Mouse (Mus musculus) midbrain, embryonic 13.5 days (tissue): ENCODE measurements around the gene Tha1. TPM values are rescaled to one million over a fixed set of nuclear protein-coding genes. Genes with fewer than 3 reads are reported as not detected.

Experiments used
- ATAC-seq: fragments of 200-750 bp; cut with Nextera tagmentation; 2 replicates; pipeline ENCODE4 v1.8.0; 2017; ENCODE audit warnings: mild to moderate bottlenecking, moderate TSS enrichment, moderate library complexity
- H3K27ac ChIP-seq: fragments of 300-500 bp; sonication (generic); 2 replicates; pipeline ENCODE4 v1.5.1; 2015; ENCODE audit warnings: inconsistent platforms, mild to moderate bottlenecking, moderate library complexity
- H3K27me3 ChIP-seq: fragments of 300-500 bp; sonication (generic); 2 replicates; pipeline ENCODE4 v1.6.1; 2015; ENCODE audit warnings: mild to moderate bottlenecking, inconsistent platforms
- H3K36me3 ChIP-seq: fragments of 300-500 bp; sonication (generic); 2 replicates; pipeline ENCODE4 v1.6.1; 2015; ENCODE audit warnings: mild to moderate bottlenecking, inconsistent platforms
- H3K4me1 ChIP-seq: fragments of 300-500 bp; sonication (generic); replicated peaks from 2 replicates; pipeline ENCODE4 v1.6.1; 2015; ENCODE audit warnings: inconsistent platforms
- H3K4me2 ChIP-seq: fragments of 300-500 bp; sonication (generic); replicated peaks from 2 replicates; pipeline ENCODE4 v1.6.1; 2015; ENCODE audit warnings: moderate library complexity, mild to moderate bottlenecking, inconsistent platforms
- H3K4me3 ChIP-seq: fragments of 300-500 bp; sonication (generic); replicated peaks from 2 replicates; pipeline ENCODE4 v1.5.1; 2015; ENCODE audit warnings: mild to moderate bottlenecking, inconsistent platforms
- H3K9ac ChIP-seq: fragments of 300-500 bp; sonication (generic); replicated peaks from 2 replicates; pipeline ENCODE4 v1.6.1; 2015; ENCODE audit warnings: mild to moderate bottlenecking, inconsistent platforms
- H3K9me3 ChIP-seq: fragments of 300-500 bp; sonication (generic); 2 replicates; pipeline ENCODE4 v1.6.1; 2016; ENCODE audit warnings: mild to moderate bottlenecking, inconsistent platforms
- WGBS: fragments of 180-500 bp; shearing (Covaris S2); methylation state at CpG from one replicate; pipeline ENCODE4 v1.1.7; 2015; 5-methylcytosine and 5-hydroxymethylcytosine counted together
- polyA plus RNA-seq: library from polyadenylated mRNA; unstranded; fragments of >200 nt; fragmentation: Nextera tagmentation; extraction: Ambion mirVana; gene quantifications from 2 replicates; pipeline ENCODE4 v1.2.1, GENCODE M21; 2015

The Tha1 gene
- 2.6 and 3.0 TPM in 2 replicates for polyA plus RNA-seq

DNA sequence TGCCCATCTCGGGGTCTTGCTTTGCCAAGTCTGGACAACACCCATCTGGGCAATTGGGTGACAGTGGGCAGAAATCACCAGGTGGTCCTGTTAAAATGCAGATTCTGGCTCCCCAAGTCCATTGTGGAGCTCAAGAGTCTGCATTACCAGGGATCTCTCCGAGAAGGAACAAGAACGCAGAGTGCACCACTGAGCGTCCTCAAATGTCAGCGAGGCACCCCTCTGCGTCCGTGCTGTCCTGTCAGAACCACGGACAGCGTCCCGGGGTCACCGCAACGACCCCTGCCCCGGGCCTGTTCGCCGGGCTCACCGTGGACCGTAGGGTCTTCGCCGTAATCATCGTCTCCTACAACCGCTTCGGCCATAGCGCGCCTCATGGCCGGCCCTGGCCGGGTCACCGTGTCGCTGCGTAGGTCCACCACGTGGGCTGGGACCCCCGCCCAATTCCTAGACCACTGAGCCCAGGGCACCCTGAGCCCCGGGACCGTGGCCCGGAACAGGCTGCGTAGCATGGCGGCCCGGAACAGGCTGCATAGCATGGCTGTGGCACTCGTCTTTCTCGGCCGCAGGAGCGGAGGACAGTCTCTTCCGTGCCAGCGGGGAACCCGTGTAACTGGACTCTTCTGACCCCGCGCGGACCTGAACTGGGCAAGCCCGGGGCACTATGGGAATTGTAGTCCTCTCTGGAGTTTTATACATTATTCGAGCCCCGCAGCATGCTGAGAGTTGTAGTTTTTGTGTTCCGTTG, at the start of gene Tha1:
Tha1 (minus strand) TSS at position 621 of the 748 bp plus-strand sequence.
- peak within 1 kb of the TSS; percentile 91 for H3K4me2 ChIP-seq
- no peak within 1 kb of the TSS for H3K27ac ChIP-seq
- no peaks in the 10 kb centered on the region for H3K36me3 ChIP-seq
- H3K4me1 ChIP-seq: peaks cover 30% of the 10 kb centered on the region
- peaks cover 10% of the 10 kb centered on the region; the same call in 1 of the 2 replicates for H3K27me3 ChIP-seq
- H3K4me3 ChIP-seq: peak within 1 kb of the TSS; percentile 72
- no peaks in the 10 kb centered on the region for H3K9me3 ChIP-seq
- H3K9ac ChIP-seq: peak within 1 kb of the TSS; percentile 82
- WGBS: 2% methylated on average over 51 of the region's 51 CpGs
- peak; percentile 79 for ATAC-seq

DNA sequence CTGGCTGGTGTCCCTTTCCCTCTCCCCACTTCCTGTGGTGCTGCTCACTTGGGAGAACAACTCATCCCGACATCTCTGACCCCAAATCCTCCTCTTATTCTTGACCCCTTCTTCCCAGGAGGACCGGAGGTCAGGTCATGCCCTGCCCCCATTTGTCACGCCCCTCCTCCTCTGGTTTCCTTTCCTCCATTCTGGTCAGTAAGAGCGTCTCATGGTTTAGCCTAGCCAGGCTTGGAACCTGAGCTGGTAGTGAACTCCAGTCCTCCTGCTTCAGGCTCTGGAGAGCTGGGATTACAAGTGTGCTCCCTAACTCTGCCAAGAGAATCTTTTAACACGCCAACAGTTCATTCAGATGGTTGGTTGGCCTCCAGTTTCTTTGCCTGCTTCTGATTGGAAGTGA, 45.9 kb upstream of the Tha1 start:
- no peaks in the 10 kb centered on the region for H3K36me3 ChIP-seq
- no peaks in the 10 kb centered on the region; the same call in 1 of the 2 replicates for H3K27me3 ChIP-seq
- H3K9ac ChIP-seq: no peak overlapping the region
- WGBS: 13% methylated on average over 5 of the region's 5 CpGs
- peaks cover 7% of the 10 kb centered on the region for H3K9me3 ChIP-seq
- H3K4me2 ChIP-seq: no peak overlapping the region
- H3K4me3 ChIP-seq: no peak overlapping the region
- no peak overlapping the region for H3K27ac ChIP-seq
- H3K4me1 ChIP-seq: 0 out of 2 replicates have a peak, but pooled peaks cover 4% of the 10 kb centered on the region
- ATAC-seq: no peak

- no peaks in the 10 kb centered on the region for H3K36me3 ChIP-seq
- no peak overlapping the region for H3K4me2 ChIP-seq
- H3K4me3 ChIP-seq: no peak overlapping the region
- ATAC-seq: no peak
- H3K27ac ChIP-seq: no peak overlapping the region
- no peaks in the 10 kb centered on the region; the same call in 1 of the 2 replicates for H3K27me3 ChIP-seq
- H3K9ac ChIP-seq: no peak overlapping the region
- peaks cover 7% of the 10 kb centered on the region for H3K9me3 ChIP-seq
- 0 out of 2 replicates have a peak, but pooled peaks cover 4% of the 10 kb centered on the region for H3K4me1 ChIP-seq
- 67% methylated on average over 11 of the region's 11 CpGs for WGBS
Observed at GRCm38 (mm10) chr11:117918541-117918940, 45.3 kb upstream of the Tha1 start.

DNA sequence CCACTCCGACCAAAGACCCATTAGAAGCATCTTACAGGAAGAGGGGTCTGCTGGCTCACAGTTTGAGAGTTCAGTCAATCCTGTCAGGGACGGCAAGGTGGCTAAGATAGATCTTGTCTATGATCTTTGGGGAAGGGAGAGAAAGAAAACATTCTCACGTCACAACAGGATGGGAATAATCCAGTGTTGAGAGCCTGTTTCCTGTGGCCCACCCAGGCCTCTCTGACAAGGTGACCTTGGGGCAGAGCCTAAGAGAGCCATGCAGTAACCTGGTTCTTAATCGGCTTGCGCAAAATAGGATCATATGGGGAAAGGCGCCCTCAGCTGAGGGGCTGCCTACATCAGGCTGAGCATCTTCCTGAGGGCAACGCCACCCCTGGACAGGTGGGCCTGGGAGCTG, 42.6 kb upstream of the Tha1 start:
- H3K36me3 ChIP-seq: no peaks in the 10 kb centered on the region
- H3K27me3 ChIP-seq: no peaks in the 10 kb centered on the region; the same call in 1 of the 2 replicates
- H3K4me3 ChIP-seq: no peak overlapping the region
- H3K4me1 ChIP-seq: peaks cover 10% of the 10 kb centered on the region
- WGBS: 96% methylated on average over 7 of the region's 7 CpGs
- H3K4me2 ChIP-seq: no peak overlapping the region
- H3K9ac ChIP-seq: no peak overlapping the region
- H3K27ac ChIP-seq: no peak overlapping the region
- peaks cover 7% of the 10 kb centered on the region for H3K9me3 ChIP-seq
- no peak for ATAC-seq

DNA sequence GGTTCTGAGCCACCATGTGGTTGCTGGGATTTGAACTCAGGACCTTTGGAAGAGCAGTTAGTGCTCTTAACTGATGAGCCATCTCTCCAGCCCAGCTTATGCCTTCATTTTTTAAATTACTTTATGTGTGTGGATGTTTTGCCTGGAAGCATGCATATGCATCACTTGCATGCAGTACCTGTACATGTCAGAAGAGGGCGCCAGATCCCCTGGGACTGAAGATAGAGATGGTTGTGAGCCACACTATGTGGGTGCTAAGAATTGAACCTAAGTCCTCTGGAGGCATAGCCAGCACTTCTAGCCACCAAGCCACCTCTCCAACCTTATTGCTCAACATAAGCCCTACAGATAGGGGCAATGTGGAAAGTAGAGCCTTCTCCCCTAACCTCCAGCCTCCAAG, 42.1 kb upstream of the Tha1 start:
- peaks cover 10% of the 10 kb centered on the region for H3K4me1 ChIP-seq
- H3K9me3 ChIP-seq: peaks cover 7% of the 10 kb centered on the region
- 59% methylated on average over 1 of the region's 1 CpGs for WGBS
- no peaks in the 10 kb centered on the region for H3K36me3 ChIP-seq
- no peak for ATAC-seq
- no peak overlapping the region for H3K9ac ChIP-seq
- no peak overlapping the region for H3K27ac ChIP-seq
- no peak overlapping the region for H3K4me3 ChIP-seq
- H3K4me2 ChIP-seq: no peak overlapping the region
- H3K27me3 ChIP-seq: no peaks in the 10 kb centered on the region; the same call in 1 of the 2 replicates

DNA sequence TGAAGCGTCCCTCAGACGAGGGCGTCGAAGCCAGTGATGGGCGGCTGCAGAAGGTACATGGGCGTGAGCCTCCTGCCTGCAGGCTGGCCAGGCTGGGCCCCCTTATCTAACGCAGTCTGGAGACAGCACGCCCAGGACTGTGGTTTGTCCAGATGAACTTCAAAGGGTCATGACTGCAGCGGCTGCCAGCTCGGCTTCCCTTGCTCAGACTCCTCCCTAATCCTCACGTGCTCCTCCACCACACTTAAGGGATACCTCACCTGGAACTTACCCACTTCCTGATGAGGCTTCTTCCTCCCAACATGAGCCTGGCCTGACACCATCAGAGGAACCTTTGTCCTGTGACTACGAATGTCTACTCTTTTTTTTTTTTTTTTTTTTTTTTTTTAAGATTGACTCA, 41.2 kb upstream of the Tha1 start:
- Histone ChIP-seq H3K9me3 (peaks cover 7% of the 10 kb centered on the region), H3K4me1 (peaks cover 10% of the 10 kb centered on the region), H3K4me2 (no peak overlapping the region), H3K27ac (no peak overlapping the region), H3K27me3 (no peaks in the 10 kb centered on the region; the same call in 1 of the 2 replicates), H3K36me3 (no peaks in the 10 kb centered on the region), H3K9ac (no peak overlapping the region), H3K4me3 (no peak overlapping the region)
- WGBS: 71% methylated on average over 12 of the region's 12 CpGs
- ATAC-seq: no peak

GRCm38 (mm10) chr11:117912684-117913352, 39.5 kb upstream of the Tha1 start:
- peak; percentile 63 for ATAC-seq
- no peak overlapping the region for H3K9ac ChIP-seq
- H3K27me3 ChIP-seq: no peaks in the 10 kb centered on the region; the same call in 1 of the 2 replicates
- no peak overlapping the region for H3K4me2 ChIP-seq
- H3K27ac ChIP-seq: no peak overlapping the region
- peaks cover 6% of the 10 kb centered on the region for H3K4me1 ChIP-seq
- WGBS: 30% methylated on average over 13 of the region's 13 CpGs
- peaks cover 7% of the 10 kb centered on the region for H3K9me3 ChIP-seq
- H3K4me3 ChIP-seq: no peak overlapping the region
- H3K36me3 ChIP-seq: no peaks in the 10 kb centered on the region

DNA sequence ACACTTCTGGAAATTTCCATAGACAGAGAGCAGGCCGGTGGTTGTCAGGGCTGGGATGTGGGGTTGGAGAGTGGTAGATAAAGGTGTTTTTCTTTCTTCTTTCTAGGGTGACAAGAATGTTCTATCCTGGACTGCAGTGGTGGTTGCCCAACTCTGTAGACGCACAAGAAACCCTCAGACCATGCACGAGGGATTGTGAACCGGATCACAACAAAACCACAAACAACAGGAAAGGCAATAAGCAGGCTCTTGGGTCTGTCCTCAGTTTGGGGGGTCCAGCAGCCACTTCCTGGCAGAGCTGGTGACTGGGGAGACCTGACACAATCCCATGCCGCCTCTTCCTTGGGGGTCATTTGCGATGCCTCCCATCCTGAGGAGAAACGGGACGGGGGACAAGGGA, 36.1 kb upstream of the Tha1 start:
- Histone ChIP-seq H3K9ac (no peak overlapping the region), H3K4me1 (peaks cover 6% of the 10 kb centered on the region), H3K36me3 (no peaks in the 10 kb centered on the region), H3K4me3 (no peak overlapping the region), H3K27ac (no peak overlapping the region), H3K9me3 (no peaks in the 10 kb centered on the region), H3K27me3 (no peaks in the 10 kb centered on the region), H3K4me2 (no peak overlapping the region)
- 93% methylated on average over 8 of the region's 8 CpGs for WGBS
- ATAC-seq: no peak

- 86% methylated on average over 8 of the region's 8 CpGs for WGBS
- 0 out of 2 replicates have a peak, but pooled peaks cover 3% of the 10 kb centered on the region for H3K4me1 ChIP-seq
- H3K9ac ChIP-seq: no peak overlapping the region
- H3K27me3 ChIP-seq: no peaks in the 10 kb centered on the region
- H3K4me3 ChIP-seq: no peak overlapping the region
- H3K4me2 ChIP-seq: no peak overlapping the region
- no peak overlapping the region for H3K27ac ChIP-seq
- H3K36me3 ChIP-seq: no peaks in the 10 kb centered on the region
- no peak for ATAC-seq
- no peaks in the 10 kb centered on the region for H3K9me3 ChIP-seq
Observed at GRCm38 (mm10) chr11:117904442-117904841, 31.2 kb upstream of the Tha1 start.

GRCm38 (mm10) chr11:117902282-117902681, 29.0 kb upstream of the Tha1 start:
- Histone ChIP-seq H3K4me2 (no peak overlapping the region), H3K9me3 (no peaks in the 10 kb centered on the region), H3K4me3 (no peak overlapping the region), H3K9ac (no peak overlapping the region), H3K4me1 (0 out of 2 replicates have a peak, but pooled peaks cover 3% of the 10 kb centered on the region), H3K27ac (no peak overlapping the region), H3K27me3 (no peaks in the 10 kb centered on the region), H3K36me3 (no peaks in the 10 kb centered on the region)
- WGBS: 72% methylated on average over 2 of the region's 2 CpGs
- no peak for ATAC-seq

GRCm38 (mm10) chr11:117896533-117896932, 23.3 kb upstream of the Tha1 start:
- H3K4me2 ChIP-seq: no peak overlapping the region
- no peaks in the 10 kb centered on the region for H3K36me3 ChIP-seq
- no peaks in the 10 kb centered on the region for H3K9me3 ChIP-seq
- H3K4me1 ChIP-seq: peaks cover under 1% of the 10 kb centered on the region; the same call in 1 of the 2 replicates
- no peak for ATAC-seq
- H3K9ac ChIP-seq: no peak overlapping the region
- no peak overlapping the region for H3K27ac ChIP-seq
- H3K4me3 ChIP-seq: no peak overlapping the region
- peaks cover 14% of the 10 kb centered on the region for H3K27me3 ChIP-seq
- 42% methylated on average over 2 of the region's 2 CpGs for whole genome bisulfite sequencing

- H3K27ac ChIP-seq: no peak overlapping the region
- H3K4me1 ChIP-seq: peaks cover 19% of the 10 kb centered on the region
- H3K36me3 ChIP-seq: no peaks in the 10 kb centered on the region
- H3K9me3 ChIP-seq: no peaks in the 10 kb centered on the region
- peaks cover 21% of the 10 kb centered on the region for H3K27me3 ChIP-seq
- H3K9ac ChIP-seq: no peak overlapping the region
- 71% methylated on average over 10 of the region's 10 CpGs for WGBS
- no peak overlapping the region for H3K4me2 ChIP-seq
- ATAC-seq: no peak
- no peak overlapping the region for H3K4me3 ChIP-seq
Observed at GRCm38 (mm10) chr11:117894676-117895075, 21.4 kb upstream of the Tha1 start.
